Mouse (Mus musculus) lung, adult 2 months (tissue): ENCODE results near the gene Limch1.

Experiments
- CTCF ChIP-seq: fragments of 200-500 bp; IDR thresholded peaks from 2 replicates; pipeline ENCODE4 v1.5.1; 2011; ENCODE audit warnings: mild to moderate bottlenecking, low read length, control low read depth; ENCODE audit not compliant: insufficient read depth
- POLR2A ChIP-seq: fragments of 200-500 bp; IDR thresholded peaks from 2 replicates; pipeline ENCODE4 v1.6.1; 2011; ENCODE audit warnings: low read depth, mild to moderate bottlenecking, control low read depth, low read length, borderline replicate concordance; ENCODE audit errors: extremely low read depth

GRCm38 (mm10) chr5:66718880-66719279 is 26.7 kb upstream of the Limch1 start:
- TF ChIP-seq CTCF (no peak), POLR2A (no peak)
